Mouse (Mus musculus) G1E (cell line): Measurements from ENCODE around the gene Pex12.

Source experiments
- CTCF ChIP-seq: IDR thresholded peaks from 2 replicates; pipeline ENCODE4 v1.5.1; 2012; ENCODE audit warnings: low read depth, low read length, inconsistent platforms, mixed read lengths
- TAL1 ChIP-seq: conservative IDR thresholded peaks from 2 replicates; pipeline ENCODE4 v1.6.1; 2012; ENCODE audit warnings: low read depth, low read length, inconsistent platforms, mixed read lengths

DNA sequence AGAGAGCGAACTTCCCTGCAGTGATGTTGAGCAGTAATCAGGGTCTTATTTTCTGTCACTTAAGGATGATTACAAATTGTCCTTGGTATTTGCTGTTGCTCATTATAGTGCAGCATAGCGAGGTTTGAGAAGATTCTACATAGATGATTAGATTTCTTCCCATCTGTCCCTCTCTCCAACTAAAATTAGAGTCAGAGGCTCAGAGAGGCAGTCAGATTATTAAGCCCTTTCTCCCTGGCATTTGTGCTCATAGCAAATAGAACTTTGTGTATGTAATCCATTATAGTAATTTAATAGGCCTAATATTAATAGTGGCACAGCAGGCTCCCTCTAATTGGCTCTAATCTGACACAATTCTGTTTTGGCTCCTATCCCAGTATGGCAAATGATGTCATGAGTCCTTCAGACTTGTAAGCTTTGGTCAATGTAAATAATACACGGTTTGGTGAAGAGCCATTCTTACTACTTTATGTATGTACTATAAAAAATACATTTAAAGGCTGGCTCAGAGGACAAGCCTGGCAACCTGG, 39.4 kb upstream of the Pex12 start:
- TF ChIP-seq CTCF, result no peak
- TF ChIP-seq TAL1, result no peak
